Mouse (Mus musculus) E14TG2a.4 (cell line): Measurements from ENCODE around the gene Anks1b.

ENCODE experiments used
- H3K27me3 ChIP-seq: 2 replicates; pipeline ENCODE4 v1.6.1; 2014; ENCODE audit warnings: low read length, control low read depth; ENCODE audit not compliant: insufficient read depth
- H3K36me3 ChIP-seq: 2 replicates; pipeline ENCODE4 v1.6.1; 2014; ENCODE audit warnings: low read length, control low read depth; ENCODE audit not compliant: insufficient read depth
- H3K4me1 ChIP-seq: replicated peaks from 2 replicates; pipeline ENCODE4 v1.6.1; 2014; ENCODE audit warnings: low read depth, low read length, control low read depth
- H3K4me3 ChIP-seq: replicated peaks from 2 replicates; pipeline ENCODE4 v1.5.1; 2014; ENCODE audit warnings: mild to moderate bottlenecking, low read length
- H3K9me3 ChIP-seq: 2 replicates; pipeline ENCODE4 v1.6.1; 2014; ENCODE audit warnings: low read length, control low read depth
- CTCF ChIP-seq: conservative IDR thresholded peaks from 2 replicates; pipeline ENCODE4 v1.5.1; 2014; ENCODE audit warnings: low read length
- NANOG ChIP-seq: IDR thresholded peaks from 2 replicates; pipeline ENCODE4 v1.6.1; 2014; ENCODE audit warnings: borderline replicate concordance, low read length, mixed read lengths
- POU5F1 ChIP-seq: IDR thresholded peaks from 2 replicates; pipeline ENCODE4 v1.6.1; 2014; ENCODE audit warnings: low read length, borderline replicate concordance

The Anks1b gene

GRCm38 (mm10) chr10:90689854-90690513 is 816.7 kb downstream of the Anks1b start:
- Histone ChIP-seq H3K9me3 (no peaks in the 10 kb centered on the region), H3K4me3 (no peak overlapping the region), H3K4me1 (no peaks in the 10 kb centered on the region), H3K27me3 (peaks cover 12% of the 10 kb centered on the region; the same call in 1 of the 2 replicates), H3K36me3 (no peaks in the 10 kb centered on the region)
- TF ChIP-seq POU5F1 (no peak), NANOG (no peak), CTCF (peak; percentile 82)

- Histone ChIP-seq H3K4me3 (no peak overlapping the region), H3K9me3 (no peaks in the 10 kb centered on the region), H3K4me1 (no peaks in the 10 kb centered on the region), H3K36me3 (no peaks in the 10 kb centered on the region), H3K27me3 (peaks cover 35% of the 10 kb centered on the region)
- TF ChIP-seq NANOG = no peak
- no peak for TF ChIP-seq CTCF
- TF ChIP-seq POU5F1 = no peak
These were observed 823.4 kb downstream of the Anks1b start for GRCm38 (mm10) chr10:90696687-90697086.

DNA sequence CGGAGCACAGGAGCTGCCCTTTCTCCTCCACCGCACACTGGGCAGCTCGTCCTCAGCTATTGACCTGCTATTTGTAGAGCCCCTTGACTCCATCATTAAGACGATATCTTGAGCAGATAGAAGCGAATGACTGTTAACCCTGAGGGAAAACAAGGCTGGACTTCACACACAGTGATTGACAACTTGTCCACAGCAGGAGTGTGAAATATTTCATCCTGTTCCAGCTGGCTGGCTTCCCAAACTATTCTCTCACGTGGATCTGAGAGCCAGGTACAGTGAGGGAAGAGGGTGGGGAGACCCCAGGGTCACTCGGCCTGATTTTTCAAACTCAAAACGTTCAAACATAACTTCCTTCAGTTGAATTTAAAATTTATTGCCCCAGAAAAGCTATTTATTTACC is 824.1 kb downstream of the Anks1b start:
- no peaks in the 10 kb centered on the region for H3K9me3 ChIP-seq
- peaks cover 39% of the 10 kb centered on the region for H3K27me3 ChIP-seq
- no peaks in the 10 kb centered on the region for H3K4me1 ChIP-seq
- no peaks in the 10 kb centered on the region for H3K36me3 ChIP-seq
- no peak overlapping the region for H3K4me3 ChIP-seq
- TF ChIP-seq CTCF = no peak

DNA sequence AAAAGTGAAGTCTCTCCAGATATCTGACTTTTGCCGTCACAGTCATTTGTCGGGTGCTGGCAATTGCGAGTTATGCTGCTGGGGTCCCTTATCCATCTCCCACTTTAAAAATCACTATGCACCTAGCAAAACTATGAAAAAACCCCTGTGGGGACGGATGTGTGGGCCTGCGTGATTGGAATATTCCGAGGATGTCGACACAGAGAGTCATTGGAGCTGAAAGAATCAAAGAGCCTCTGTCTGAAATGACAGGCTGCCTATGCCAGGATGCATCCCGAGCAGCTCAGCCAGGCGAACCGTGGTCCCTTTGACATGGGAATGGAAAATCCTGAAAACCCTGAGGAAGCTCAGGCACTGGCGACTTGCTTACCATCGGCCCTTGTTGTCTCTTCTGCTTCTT is 825.9 kb downstream of the Anks1b start:
- Histone ChIP-seq H3K4me3 (no peak overlapping the region), H3K36me3 (no peaks in the 10 kb centered on the region), H3K9me3 (no peaks in the 10 kb centered on the region), H3K27me3 (peaks cover 52% of the 10 kb centered on the region), H3K4me1 (no peaks in the 10 kb centered on the region)
- TF ChIP-seq NANOG (no peak), CTCF (no peak), POU5F1 (no peak)

DNA sequence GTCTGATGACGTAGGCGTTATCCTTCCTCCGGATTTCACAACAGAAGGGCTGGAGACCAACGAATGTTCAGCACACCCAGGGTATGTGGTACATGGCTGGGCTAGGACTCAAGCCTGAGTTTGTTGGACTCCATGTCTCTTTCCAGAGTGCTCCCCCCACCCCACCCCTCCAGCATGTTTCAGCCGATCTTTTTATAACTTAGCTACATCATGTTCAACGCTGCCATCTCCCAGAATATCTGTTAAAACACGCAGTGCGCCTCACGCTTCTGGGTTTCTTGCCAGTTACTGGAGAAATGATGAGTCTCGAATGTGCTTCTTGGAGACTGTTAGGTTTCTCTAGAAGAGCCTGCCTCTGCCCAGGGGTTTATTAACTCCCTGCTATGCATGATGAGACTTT is 831.3 kb downstream of the Anks1b start:
- TF ChIP-seq CTCF (no peak), NANOG (no peak), POU5F1 (no peak)
- Histone ChIP-seq H3K36me3 (no peaks in the 10 kb centered on the region), H3K4me3 (no peak overlapping the region), H3K4me1 (peaks cover 11% of the 10 kb centered on the region), H3K27me3 (peaks cover 64% of the 10 kb centered on the region), H3K9me3 (peaks cover 6% of the 10 kb centered on the region; the same call in 1 of the 2 replicates)

- TF ChIP-seq CTCF = no peak
- Histone ChIP-seq H3K4me1 (peaks cover 20% of the 10 kb centered on the region), H3K4me3 (no peak overlapping the region)
These were observed 835.7 kb downstream of the Anks1b start for GRCm38 (mm10) chr10:90708822-90709601.

GRCm38 (mm10) chr10:90709602-90709931 is 836.3 kb downstream of the Anks1b start:
- Histone ChIP-seq H3K4me1 (peaks cover 20% of the 10 kb centered on the region), H3K36me3 (no peaks in the 10 kb centered on the region), H3K4me3 (no peak overlapping the region), H3K27me3 (peaks cover 76% of the 10 kb centered on the region), H3K9me3 (peaks cover 6% of the 10 kb centered on the region; the same call in 1 of the 2 replicates)
- TF ChIP-seq POU5F1 (peak; percentile 93), NANOG (peak; percentile 87; the same call in 1 of the 2 replicates), CTCF (no peak)

More at GRCm38 (mm10) chr10:90708822-90709601, 835.7 kb downstream of the Anks1b start:
- H3K36me3 ChIP-seq = no peaks in the 10 kb centered on the region
- H3K27me3 ChIP-seq = peaks cover 77% of the 10 kb centered on the region
- peaks cover 6% of the 10 kb centered on the region; the same call in 1 of the 2 replicates for H3K9me3 ChIP-seq

- Histone ChIP-seq H3K36me3 (no peaks in the 10 kb centered on the region), H3K9me3 (no peaks in the 10 kb centered on the region), H3K4me1 (peaks cover 8% of the 10 kb centered on the region), H3K4me3 (no peak overlapping the region), H3K27me3 (peaks cover 56% of the 10 kb centered on the region)
- TF ChIP-seq POU5F1 (no peak), CTCF (no peak), NANOG (no peak)
These were observed 844.7 kb downstream of the Anks1b start for GRCm38 (mm10) chr10:90717961-90718360.

DNA sequence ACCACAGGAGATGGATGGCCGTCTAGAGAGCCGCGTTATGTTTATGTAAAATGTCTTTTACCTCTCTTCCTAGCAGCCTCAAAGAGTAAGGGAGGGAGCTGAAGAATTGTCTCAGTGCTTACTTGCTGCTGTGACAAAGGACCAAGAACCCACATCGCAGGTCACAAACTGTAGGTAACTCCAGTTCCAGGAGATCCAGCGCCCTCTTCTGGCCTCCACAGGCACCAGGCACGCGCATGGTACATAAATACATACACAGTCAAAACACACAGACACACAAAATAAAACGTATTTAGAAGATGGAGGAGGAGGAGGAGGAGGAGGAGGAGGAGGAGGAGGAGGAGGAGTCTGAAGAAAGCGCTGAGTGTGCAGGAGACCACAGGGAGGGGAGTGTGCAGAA is 845.4 kb downstream of the Anks1b start:
- Histone ChIP-seq H3K4me3 (no peak overlapping the region), H3K4me1 (peaks cover 8% of the 10 kb centered on the region), H3K36me3 (no peaks in the 10 kb centered on the region), H3K27me3 (peaks cover 51% of the 10 kb centered on the region), H3K9me3 (no peaks in the 10 kb centered on the region)
- TF ChIP-seq NANOG (no peak), CTCF (peak; percentile 35)

DNA sequence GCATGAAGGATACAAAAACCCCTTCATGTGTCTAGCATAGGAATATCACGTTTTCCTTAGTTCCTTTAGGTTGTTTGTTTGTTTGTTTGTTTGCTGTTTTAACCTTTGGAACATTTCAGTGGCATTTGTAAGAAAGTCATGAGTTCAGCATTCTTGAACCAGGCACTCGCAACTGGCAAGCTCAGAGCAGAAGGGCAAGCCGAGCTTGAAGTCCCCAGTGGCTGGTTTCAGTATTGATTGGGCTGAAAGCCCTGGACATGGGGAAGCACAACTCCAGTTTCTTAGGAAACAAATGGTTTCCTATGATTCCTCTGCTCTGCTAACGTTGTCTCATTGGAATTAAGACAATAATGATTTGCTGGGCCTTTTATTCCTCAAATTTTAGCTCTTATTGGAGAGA is 846.7 kb downstream of the Anks1b start:
- H3K27me3 ChIP-seq = peaks cover 47% of the 10 kb centered on the region
- no peak overlapping the region for H3K4me3 ChIP-seq
- H3K4me1 ChIP-seq = peaks cover 10% of the 10 kb centered on the region
- no peaks in the 10 kb centered on the region for H3K36me3 ChIP-seq
- TF ChIP-seq CTCF = no peak
- TF ChIP-seq NANOG = no peak
- no peak for TF ChIP-seq POU5F1
- no peaks in the 10 kb centered on the region for H3K9me3 ChIP-seq
